Mouse (Mus musculus) layer of hippocampus, postnatal 36 days (tissue): ENCODE data around the gene Vps26b. TPM values are rescaled to one million over a fixed set of nuclear protein-coding genes. Genes with fewer than 3 reads are reported as not detected.

Source experiments
- DNase-seq, 2 experiments: peaks; one replicate each; pipeline ENCODE4 v3.0.0; 2022
- total RNA-seq, 2 experiments: library from RNA; stranded (reverse); gene quantifications; 2 replicates each; pipeline ENCODE4 v1.2.3; 2021

Gene Vps26b
- total RNA-seq, 2 experiments from 2014 or later, result 109 to 111 TPM

GRCm38 (mm10) chr9:26993900-26994299 is 36.0 kb downstream of the Vps26b start:
- DNase-seq, result no peak

GRCm38 (mm10) chr9:26993118-26993517 is 36.7 kb downstream of the Vps26b start:
- no peak for DNase-seq

GRCm38 (mm10) chr9:26990181-26990580 is 39.7 kb downstream of the Vps26b start:
- no peak for DNase-seq

GRCm38 (mm10) chr9:26985668-26986277 is 44.1 kb downstream of the Vps26b start:
- DNase-seq, result no peak

GRCm38 (mm10) chr9:26985090-26985613 is 44.7 kb downstream of the Vps26b start:
- no peak for DNase-seq

GRCm38 (mm10) chr9:26978776-26979175 is 51.1 kb downstream of the Vps26b start:
- no peak for DNase-seq

- no peak for DNase-seq
These were observed 52.1 kb downstream of the Vps26b start for GRCm38 (mm10) chr9:26977754-26978153.

Other genes starting within 250 kb of the Vps26b start
- gene Glb1l2, start 223.6 kb downstream of the Vps26b start, total RNA-seq, result under 1 TPM; 0.40 to 0.63 TPM
- not detected for gene Glb1l3, start 169.2 kb downstream of the Vps26b start, total RNA-seq
- gene Gm1110, start 107.0 kb downstream of the Vps26b start, total RNA-seq, result not detected
- gene Acad8, start 30.5 kb downstream of the Vps26b start, total RNA-seq, result 10 to 100 TPM; 38.5 to 42.3 TPM
- gene Thyn1, start 30.4 kb downstream of the Vps26b start, total RNA-seq, result 100 to 1,000 TPM; 107 to 109 TPM
- 10 to 100 TPM; 17.7 to 19.8 TPM for gene Ncapd3, start 110 bp upstream of the Vps26b start, total RNA-seq
- 10 to 100 TPM; 42.5 to 43.2 TPM for gene Jam3, start 125.4 kb upstream of the Vps26b start, total RNA-seq